Mouse (Mus musculus) kidney, postnatal 10 days (tissue): Measurements from ENCODE around the gene Cfi.
A peak's percentile ranks its signal among the peaks of the same experiment; 100 is the strongest.

Source experiments
- DNase-seq: peaks from one replicate; pipeline ENCODE4 v3.0.0; 2021; ENCODE audit warnings: mixed read lengths

Gene Cfi

GRCm38 (mm10) chr3:129878405-129879021 is 42.8 kb downstream of the Cfi start, which contains the start of gene Pla2g12a:
Gene Pla2g12a, plus strand, starts transcription at chr3:129878606.
- peak; percentile 95 for DNase-seq

DNA sequence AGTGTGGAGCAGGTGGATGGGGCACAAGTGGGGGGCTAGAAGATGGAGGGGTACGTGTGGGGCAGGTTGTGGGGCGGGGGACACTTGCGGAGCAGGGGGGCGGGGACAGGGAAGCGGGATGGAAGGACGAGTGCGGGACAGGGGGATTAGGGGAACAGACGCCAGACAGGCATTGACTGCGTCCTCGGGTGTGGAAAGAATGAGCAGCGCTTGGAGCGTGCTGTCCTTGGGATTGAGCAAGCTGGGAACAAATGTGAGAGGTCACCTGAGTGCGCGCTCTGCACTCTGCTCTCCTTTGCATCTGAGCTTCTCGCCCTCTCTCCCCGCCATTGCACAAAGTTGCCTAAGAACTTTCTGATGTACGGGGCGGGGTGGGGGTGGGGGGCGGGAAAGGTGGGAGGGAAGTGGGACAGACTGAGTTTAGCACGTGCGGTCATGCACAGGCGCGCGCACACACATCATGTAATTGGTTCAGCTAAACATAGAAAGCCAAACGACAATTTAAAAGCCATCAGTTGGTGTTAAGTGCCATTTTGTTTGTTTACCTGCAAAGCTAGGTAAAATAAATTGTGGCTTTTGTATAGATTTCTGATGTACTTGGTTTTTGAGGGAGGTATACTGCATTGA is 43.6 kb downstream of the Cfi start:
- peak; percentile 50 for DNase-seq

DNA sequence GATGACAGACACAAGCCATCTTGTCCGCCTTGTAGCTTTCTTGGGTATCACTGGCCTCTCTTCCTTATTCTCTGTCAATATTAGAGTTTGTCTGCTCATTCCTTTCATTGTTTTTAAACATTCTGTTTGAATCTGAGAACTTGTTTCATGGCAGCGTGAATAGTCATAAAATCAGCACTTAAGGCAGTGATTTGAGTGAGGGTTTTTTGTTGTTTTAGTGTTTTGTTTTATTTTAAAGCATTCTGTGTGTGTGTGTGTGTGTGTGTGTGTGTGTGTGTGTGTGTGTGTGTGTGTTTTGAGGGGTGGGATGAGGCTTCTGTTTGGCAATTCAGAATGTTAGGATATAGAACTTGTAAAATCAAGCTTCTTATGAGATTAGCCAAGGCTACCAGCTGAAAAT is 44.2 kb downstream of the Cfi start:
- DNase-seq = no peak

DNA sequence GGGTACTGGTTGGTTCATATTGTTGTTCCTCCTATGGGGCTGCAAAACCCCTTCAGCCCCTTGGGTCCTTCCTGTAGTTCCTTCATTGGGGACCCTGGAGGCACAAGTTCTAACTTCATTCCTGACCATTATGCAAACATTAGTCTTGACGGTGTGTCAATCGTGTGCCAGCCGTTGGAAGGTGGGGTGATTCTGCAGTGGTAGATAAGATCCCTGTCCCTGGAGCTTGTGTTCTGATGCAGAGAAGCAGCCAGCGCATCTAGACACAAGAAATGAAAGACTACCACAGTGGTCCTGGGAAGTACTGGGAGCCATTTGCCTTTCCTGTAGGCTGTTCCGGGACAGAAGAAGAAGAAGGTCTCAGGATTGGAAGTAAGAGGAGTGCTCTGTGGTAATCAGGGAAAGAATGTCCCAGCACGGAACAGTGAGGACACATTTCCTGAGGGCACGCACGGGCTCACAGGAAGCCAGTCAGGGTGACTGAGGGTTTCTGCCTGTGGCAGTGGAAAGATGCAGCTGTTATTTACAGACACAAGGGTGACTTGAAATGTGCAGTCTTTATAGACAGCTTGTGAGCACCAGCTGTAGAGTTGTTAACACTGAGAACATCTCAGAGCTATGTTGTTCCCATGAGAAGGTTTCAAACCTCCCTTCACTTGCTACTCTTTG is 45.4 kb downstream of the Cfi start:
- DNase-seq = no peak

DNA sequence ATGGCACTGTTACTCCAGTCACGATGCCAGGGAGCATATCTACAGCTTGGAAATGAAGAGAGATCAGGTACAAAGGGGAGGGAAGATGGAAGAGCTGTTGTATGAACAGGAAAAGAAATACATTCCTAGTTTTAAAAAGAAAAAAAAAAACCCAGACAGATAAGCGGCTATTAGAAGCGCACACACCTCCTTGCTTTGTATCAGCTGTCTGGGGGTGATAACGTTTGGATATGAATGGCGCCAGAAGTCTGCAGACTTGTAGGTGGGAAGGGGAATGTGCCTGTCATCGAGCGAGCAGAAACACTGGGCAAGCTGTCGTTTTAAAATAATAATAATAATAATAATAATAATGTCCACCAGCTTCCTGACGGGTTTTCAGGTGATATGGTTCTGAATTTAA is 49.9 kb downstream of the Cfi start:
- no peak for DNase-seq

DNA sequence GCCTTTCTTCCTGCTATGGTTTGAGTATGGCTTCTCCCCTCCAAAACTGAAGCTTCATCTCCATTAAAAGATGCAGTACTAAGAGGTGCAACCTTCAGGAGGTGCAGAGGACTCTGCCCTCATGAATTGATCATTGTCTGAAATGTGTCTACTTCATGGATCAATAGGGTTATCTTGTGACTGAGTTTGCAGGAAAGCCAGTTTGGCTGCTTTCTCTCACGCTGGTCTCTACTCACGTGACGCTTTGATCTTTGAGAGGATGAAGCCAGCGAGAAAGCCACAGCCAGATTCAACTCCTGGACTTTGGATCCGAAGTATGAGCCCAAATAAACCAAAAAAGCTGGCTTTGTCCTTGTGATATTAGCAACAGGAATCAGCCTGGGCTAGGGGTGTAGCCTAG is 50.7 kb downstream of the Cfi start:
- no peak for DNase-seq

DNA sequence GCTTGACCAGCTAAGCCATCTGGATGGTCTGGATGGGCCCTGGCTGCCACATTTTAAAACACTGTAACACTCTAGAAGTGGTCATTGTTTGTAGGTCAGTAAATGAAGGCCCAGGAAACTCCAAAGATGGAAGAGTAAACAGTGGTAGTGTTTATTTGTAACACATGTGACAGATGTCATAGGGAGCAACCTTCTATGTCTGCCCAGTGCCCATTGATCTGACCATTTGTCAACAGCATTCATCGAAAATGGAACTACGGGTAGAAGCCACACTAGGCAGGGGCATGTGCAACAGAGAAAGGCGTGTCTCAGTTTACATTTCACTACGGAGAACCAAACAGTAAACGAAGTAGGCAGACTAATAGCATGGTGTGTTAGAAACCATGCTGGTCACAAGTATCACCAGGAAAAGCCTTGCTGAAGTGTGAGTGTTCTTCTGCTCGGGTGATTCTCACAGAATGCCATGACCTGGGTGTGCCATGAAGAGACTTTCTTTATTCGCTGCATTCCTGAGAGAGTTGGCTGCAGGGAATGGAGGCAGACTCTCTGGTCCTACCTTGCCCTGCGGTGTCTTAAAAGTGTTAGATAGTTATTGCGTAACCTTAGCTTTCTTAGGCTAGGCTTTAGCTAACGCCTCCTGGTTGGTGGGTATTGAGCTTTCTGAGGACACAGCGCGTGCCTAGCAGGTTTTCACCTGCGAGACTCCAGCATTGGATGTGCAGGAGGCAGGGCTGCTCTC is 52.3 kb downstream of the Cfi start:
- DNase-seq = no peak

DNA sequence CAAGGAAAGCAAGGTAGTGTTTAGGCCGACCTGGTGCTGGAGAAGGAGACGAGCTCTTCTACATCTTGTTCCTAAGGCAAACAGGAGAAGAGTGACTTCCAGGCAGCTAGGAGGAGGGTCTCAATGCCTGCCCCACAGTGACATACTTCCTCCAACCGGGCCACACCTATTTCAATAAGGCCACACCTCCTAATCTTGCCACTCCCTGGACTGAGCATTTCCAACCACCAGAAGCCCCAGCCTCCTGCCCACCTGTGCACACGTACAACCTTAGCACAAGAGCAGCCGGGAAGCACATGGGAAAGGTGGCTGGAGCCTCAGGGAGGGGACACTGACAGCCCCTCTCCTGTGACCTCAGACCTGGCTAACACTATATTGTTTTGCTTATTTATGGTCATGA is 56.3 kb downstream of the Cfi start:
- DNase-seq = no peak

DNA sequence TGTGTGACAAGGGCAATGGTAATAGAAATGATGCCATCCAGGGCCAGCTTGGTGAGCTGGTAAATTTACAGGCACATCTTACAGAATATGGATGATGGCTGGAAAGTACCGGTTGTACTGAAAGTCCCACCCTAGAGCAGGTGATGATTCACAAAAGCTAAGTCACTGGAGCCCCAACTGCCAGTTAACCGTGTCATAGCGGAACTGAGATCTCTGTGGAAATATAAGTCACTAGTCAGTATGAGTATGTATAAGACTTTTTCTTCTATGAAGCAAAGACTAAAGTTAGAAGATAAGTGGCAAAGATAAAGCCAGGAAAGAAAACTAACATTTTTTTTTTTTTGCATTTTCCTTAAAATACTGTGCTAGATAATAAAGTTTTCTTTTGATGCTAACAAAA is 57.5 kb downstream of the Cfi start:
- no peak for DNase-seq

DNA sequence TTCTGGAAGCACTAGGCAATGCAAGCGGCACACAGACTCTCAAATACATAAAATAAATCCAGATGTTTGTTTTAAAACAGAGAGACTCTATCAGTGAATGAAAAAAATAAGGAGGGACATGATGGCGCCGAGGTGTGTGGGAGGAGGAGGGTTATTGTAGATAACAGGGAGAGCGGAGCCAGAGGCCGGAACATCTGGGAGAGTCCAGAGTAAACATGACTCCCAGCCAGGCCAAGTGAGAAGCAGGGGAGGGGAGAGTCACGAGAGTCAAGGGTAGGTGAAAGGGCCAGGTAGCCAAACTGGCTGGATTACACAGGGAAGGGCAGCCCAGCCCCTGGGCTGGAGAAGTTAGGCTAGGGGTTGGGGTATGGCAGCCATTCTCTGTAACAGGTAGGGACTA is 60.9 kb downstream of the Cfi start:
- DNase-seq = no peak

- DNase-seq = no peak
Measured at GRCm38 (mm10) chr3:129898886-129899285, 63.2 kb downstream of the Cfi start.

- DNase-seq = peak; percentile 95
Measured at GRCm38 (mm10) chr3:129901271-129901809, 65.7 kb downstream of the Cfi start, which contains the start of gene Casp6. Gene Casp6, plus strand, starts transcription at chr3:129901425.

- DNase-seq = no peak
Measured at GRCm38 (mm10) chr3:129903369-129903768, 67.7 kb downstream of the Cfi start.

GRCm38 (mm10) chr3:129903866-129904265 is 68.2 kb downstream of the Cfi start:
- DNase-seq = no peak

GRCm38 (mm10) chr3:129904381-129905132 is 68.9 kb downstream of the Cfi start:
- DNase-seq = no peak

- DNase-seq = no peak
Measured at GRCm38 (mm10) chr3:129912025-129912424, 76.3 kb downstream of the Cfi start.

GRCm38 (mm10) chr3:129913241-129913640 is 77.6 kb downstream of the Cfi start:
- no peak for DNase-seq

- DNase-seq = no peak
Measured at GRCm38 (mm10) chr3:129917424-129917823, 81.7 kb downstream of the Cfi start.

- peak; percentile 81 for DNase-seq
Measured at GRCm38 (mm10) chr3:129918434-129918833, 82.8 kb downstream of the Cfi start.

DNA sequence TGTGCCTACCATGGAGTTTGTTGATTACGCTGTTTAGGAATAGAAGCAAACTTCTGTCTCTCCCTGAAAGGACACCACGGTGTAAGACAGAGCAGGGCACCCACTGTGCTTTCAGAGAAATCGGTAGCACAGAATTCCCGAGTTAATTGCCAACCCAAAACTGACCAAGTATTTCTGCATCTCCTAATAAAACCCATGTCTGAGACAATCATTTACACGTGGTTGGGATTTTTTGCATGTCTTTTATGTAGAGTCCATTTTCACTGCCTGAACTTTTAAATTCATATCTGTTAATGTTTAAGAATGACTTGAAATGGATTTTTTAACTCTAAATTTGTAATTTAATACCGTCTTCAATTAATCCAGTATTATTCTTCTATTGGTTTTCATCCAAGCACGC is 87.9 kb downstream of the Cfi start:
- DNase-seq = no peak
